Comparison of ENCODE assay signal across 18 mouse cellular contexts in genomic region chr2:34139470-34140158, GRCm38 (mm10).
A peak's percentile ranks its signal among the peaks of the same experiment; 100 is the strongest.
DNase-seq lines count a peak whose midpoint lies in the region; ATAC-seq lines count a peak whose summit lies in the region.
"Had no signal": no experiment of that assay in that cellular context is flagged by ENCODE, and none has a peak within 500 bp of the region (broad histone marks: within the 10 kb centered on the region; RNA-seq: fewer than 3 reads in every experiment).

No protein-coding gene starts in this region.

- H3K27me3 ChIP-seq in midbrain, embryonic 15.5 days (replicated peaks): no peaks in the 10 kb centered on the region
- no peaks in the 10 kb centered on the region for H3K27me3 ChIP-seq in hindbrain, embryonic 16.5 days (replicated peaks; ENCODE audit: control insufficient read depth, insufficient read depth, low read length)
- H3K27me3 ChIP-seq: embryonic facial prominence, embryonic 13.5 days; neural tube, embryonic 13.5 days had no signal

- no peak for ATAC-seq in midbrain, embryonic 15.5 days (replicated peaks)
- no peak for ATAC-seq in hindbrain, embryonic 16.5 days
- ATAC-seq: intestine, embryonic 16.5 days had no signal

- intact Hi-C loops in left cerebral cortex, postnatal 25 days (cut with DNase I): loop anchor here (1.0 to 2.0 kb wide), 2 partner anchors 49 to 76 kb away; no protein-coding TSS in a partner anchor

- H3K9ac ChIP-seq in midbrain, embryonic 15.5 days: no peak overlapping the region
- no peak overlapping the region for H3K9ac ChIP-seq in hindbrain, embryonic 16.5 days (ENCODE audit: low read depth, low read length)
- H3K9ac ChIP-seq: embryonic facial prominence, embryonic 13.5 days; forebrain, embryonic 12.5 days; liver, embryonic 14.5 days; neural tube, embryonic 13.5 days had no signal

- no peaks in the 10 kb centered on the region for H3K36me3 ChIP-seq in midbrain, embryonic 15.5 days (replicated peaks)
- H3K36me3 ChIP-seq in hindbrain, embryonic 16.5 days (ENCODE audit: control insufficient read depth, insufficient read depth, low read length): no peaks in the 10 kb centered on the region
- H3K36me3 ChIP-seq: embryonic facial prominence, embryonic 13.5 days; forebrain, embryonic 12.5 days; limb, embryonic 10.5 days; neural tube, embryonic 13.5 days had no signal

- H3K9me3 ChIP-seq in midbrain, embryonic 15.5 days: no peaks in the 10 kb centered on the region
- H3K9me3 ChIP-seq in hindbrain, embryonic 16.5 days (ENCODE audit: control insufficient read depth, low read length): no peaks in the 10 kb centered on the region
- H3K9me3 ChIP-seq: embryonic facial prominence, embryonic 13.5 days; forebrain, embryonic 12.5 days; limb, embryonic 10.5 days; neural tube, embryonic 13.5 days had no signal

- no peak overlapping the region for H3K4me2 ChIP-seq in midbrain, embryonic 15.5 days
- no peak overlapping the region for H3K4me2 ChIP-seq in hindbrain, embryonic 16.5 days (ENCODE audit: low read length)
- H3K4me2 ChIP-seq: embryonic facial prominence, embryonic 13.5 days; forebrain, embryonic 12.5 days; neural tube, embryonic 13.5 days had no signal

- WGBS in midbrain, embryonic 15.5 days: 96% methylated on average over 5 of the region's 5 CpGs
- 77% methylated on average over 5 of the region's 5 CpGs for WGBS in hindbrain, embryonic 16.5 days

- no peak overlapping the region for H3K4me3 ChIP-seq in midbrain, embryonic 15.5 days
- H3K4me3 ChIP-seq in hindbrain, embryonic 16.5 days (ENCODE audit: low read length): no peak overlapping the region
- H3K4me3 ChIP-seq: embryonic facial prominence, embryonic 13.5 days; forebrain, embryonic 12.5 days; limb, embryonic 10.5 days; neural tube, embryonic 13.5 days had no signal

- DNase-seq in 3T3-L1 (ENCODE audit: low read depth, low spot score): peak; percentile 52
- DNase-seq in Muller cell, postnatal 12 days (ENCODE audit: inconsistent ontology term): peak; percentile 45
- DNase-seq in induced T-regulatory cell, adult 2 months (ENCODE audit: low read depth): peak; percentile 8
- peak; percentile 68 to 95 for DNase-seq in left cerebral cortex, postnatal 25 days (ENCODE audit: low spot score in 2 of 2)
- DNase-seq in kidney, adult 18-20 months: no peak
- DNase-seq in cerebellum, postnatal 10 days: no peak
- DNase-seq: adrenal gland, adult 2 months; cerebellum, postnatal 25 days; gastrocnemius, postnatal 36 days; midbrain, embryonic 14.5 days had no signal

- no peak overlapping the region for H3K27ac ChIP-seq in midbrain, embryonic 15.5 days
- H3K27ac ChIP-seq in hindbrain, embryonic 16.5 days (ENCODE audit: low read depth, low read length): no peak overlapping the region
- H3K27ac ChIP-seq: embryonic facial prominence, embryonic 13.5 days; forebrain, embryonic 12.5 days; limb, embryonic 10.5 days; liver, embryonic 14.5 days; neural tube, embryonic 13.5 days had no signal

- no peaks in the 10 kb centered on the region for H3K4me1 ChIP-seq in midbrain, embryonic 15.5 days
- H3K4me1 ChIP-seq in hindbrain, embryonic 16.5 days (ENCODE audit: control insufficient read depth, insufficient read depth, low read depth, low read length): no peaks in the 10 kb centered on the region
- H3K4me1 ChIP-seq: embryonic facial prominence, embryonic 13.5 days had no signal

Comparison
In these comparisons a context has a peak if more than half of its experiments do, and no peak if none do; other contexts are left out.
1. DNase-seq: peak in 3T3-L1 (single experiment), Muller cell, postnatal 12 days (single experiment), induced T-regulatory cell, adult 2 months (single experiment) and left cerebral cortex, postnatal 25 days (2 of 2); none in kidney, adult 18-20 months (single experiment) and cerebellum, postnatal 10 days (0 of 2).